Mouse (Mus musculus): Measurements from ENCODE around the gene Ifrd2. TPM values are rescaled to one million over a fixed set of nuclear protein-coding genes. Genes with fewer than 3 reads are reported as not detected.

Ifrd2 gene
- polyA plus RNA-seq, 1 experiment = 65.1 TPM

DNA sequence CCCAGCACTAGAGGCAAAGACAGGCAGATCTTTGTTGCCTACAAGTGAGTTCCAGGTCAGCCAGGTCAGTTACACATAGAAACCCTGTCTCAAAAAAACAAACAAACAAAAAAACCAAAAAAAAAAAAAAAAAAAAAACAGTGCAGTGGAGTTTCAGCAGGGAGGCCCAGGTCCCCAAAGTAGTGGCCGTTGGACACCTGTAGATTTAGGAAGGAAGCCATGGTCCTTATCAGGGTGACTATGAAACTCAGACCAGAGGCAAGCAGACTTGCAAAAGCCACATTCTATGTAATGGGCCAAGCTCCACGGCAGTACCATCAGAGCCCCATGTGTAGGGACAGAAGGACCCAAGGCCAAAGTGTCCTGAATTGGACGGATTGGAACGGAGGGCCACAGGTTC, 5.9 kb upstream of the Ifrd2 start:
- 51% methylated on average over 4 of the region's 4 CpGs for WGBS
- Histone ChIP-seq H3K4me1 (replicated peaks; ENCODE audit: control insufficient read depth, insufficient read depth, low read length) (peaks cover 12% of the 10 kb centered on the region), H3K4me3 (ENCODE audit: control insufficient read depth, insufficient read depth, low read length) (no peak overlapping the region), H3K36me3 (ENCODE audit: control insufficient read depth, insufficient read depth, low read length) (no peaks in the 10 kb centered on the region), H3K27ac (ENCODE audit: control insufficient read depth, insufficient read depth, low read length) (no peak overlapping the region), H3K27me3 (ENCODE audit: control insufficient read depth, insufficient read depth, low read length) (no peaks in the 10 kb centered on the region)
- DNase-seq = no peak
- TF ChIP-seq CTCF (IDR thresholded peaks at IDR 0.05; ENCODE audit: borderline replicate concordance, control insufficient read depth, extremely low read depth, insufficient read depth, low read length, poor library complexity) (no peak), POLR2A (IDR thresholded peaks at IDR 0.05; ENCODE audit: control insufficient read depth, extremely low read depth, insufficient read depth, low read length, poor library complexity) (no peak)

DNA sequence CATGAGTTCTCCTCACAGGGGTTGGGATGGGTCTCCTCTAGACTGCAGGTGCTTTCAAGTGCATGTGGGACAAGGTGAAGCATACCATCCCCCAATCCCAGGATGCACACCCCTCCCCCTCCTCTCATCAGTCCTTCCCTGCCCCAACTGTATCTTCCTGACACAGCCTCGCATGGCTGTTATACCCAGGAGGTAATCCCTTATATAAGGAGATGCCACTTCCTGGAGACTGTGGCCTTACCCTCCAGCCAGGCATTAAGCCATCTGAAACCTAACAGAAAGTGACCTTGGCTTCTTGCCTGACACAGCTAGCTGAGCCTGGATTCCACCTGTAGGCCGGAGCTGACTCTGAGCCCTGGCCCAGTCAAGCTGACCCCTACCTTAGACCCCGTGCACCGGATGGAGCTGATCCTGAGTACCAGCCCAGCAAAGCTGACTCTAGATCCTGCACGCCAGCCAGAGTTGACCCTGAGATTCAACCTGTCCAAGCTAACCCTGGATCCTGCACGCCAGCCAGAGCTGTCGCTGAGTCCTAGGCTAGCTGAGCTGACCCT, 4.9 kb upstream of the Ifrd2 start:
- DNase-seq = no peak
- TF ChIP-seq CTCF (IDR thresholded peaks at IDR 0.05; ENCODE audit: borderline replicate concordance, control insufficient read depth, extremely low read depth, insufficient read depth, low read length, poor library complexity) = no peak
- H3K4me1 ChIP-seq (replicated peaks; ENCODE audit: control insufficient read depth, insufficient read depth, low read length) = peaks cover 14% of the 10 kb centered on the region
- H3K4me3 ChIP-seq (ENCODE audit: control insufficient read depth, insufficient read depth, low read length) = no peak overlapping the region
- WGBS = 88% methylated on average over 7 of the region's 7 CpGs
- no peaks in the 10 kb centered on the region for H3K27me3 ChIP-seq (ENCODE audit: control insufficient read depth, insufficient read depth, low read length)
- no peaks in the 10 kb centered on the region for H3K36me3 ChIP-seq (ENCODE audit: control insufficient read depth, insufficient read depth, low read length)
- H3K27ac ChIP-seq (ENCODE audit: control insufficient read depth, insufficient read depth, low read length) = no peak overlapping the region

DNA sequence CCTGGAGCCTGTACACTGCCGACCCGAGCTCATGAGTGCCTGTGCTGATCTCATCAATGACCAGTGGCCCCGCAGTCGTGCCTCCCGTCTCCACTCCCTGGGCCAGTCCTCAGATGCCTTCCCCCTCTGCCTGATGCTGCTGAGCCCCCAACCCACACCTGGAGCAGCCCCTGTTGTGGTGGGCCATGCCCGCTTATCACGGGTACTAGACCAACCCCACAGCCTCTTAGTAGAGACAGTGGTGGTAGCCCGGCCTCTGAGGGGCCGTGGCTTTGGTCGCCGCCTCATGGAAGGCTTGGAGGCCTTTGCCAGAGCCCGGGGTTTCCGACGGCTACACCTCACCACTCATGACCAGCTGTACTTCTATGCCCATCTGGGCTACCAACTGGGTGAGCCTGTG, 4.3 kb upstream of the Ifrd2 start:
- no peak for DNase-seq
- no peak overlapping the region for H3K27ac ChIP-seq (ENCODE audit: control insufficient read depth, insufficient read depth, low read length)
- no peak for TF ChIP-seq POLR2A (IDR thresholded peaks at IDR 0.05; ENCODE audit: control insufficient read depth, extremely low read depth, insufficient read depth, low read length, poor library complexity)
- TF ChIP-seq CTCF (IDR thresholded peaks at IDR 0.05; ENCODE audit: borderline replicate concordance, control insufficient read depth, extremely low read depth, insufficient read depth, low read length, poor library complexity) = no peak
- no peaks in the 10 kb centered on the region for H3K36me3 ChIP-seq (ENCODE audit: control insufficient read depth, insufficient read depth, low read length)
- H3K27me3 ChIP-seq (ENCODE audit: control insufficient read depth, insufficient read depth, low read length) = no peaks in the 10 kb centered on the region
- H3K4me3 ChIP-seq (ENCODE audit: control insufficient read depth, insufficient read depth, low read length) = no peak overlapping the region
- 93% methylated on average over 14 of the region's 14 CpGs for WGBS
- peaks cover 18% of the 10 kb centered on the region for H3K4me1 ChIP-seq (replicated peaks; ENCODE audit: control insufficient read depth, insufficient read depth, low read length)

DNA sequence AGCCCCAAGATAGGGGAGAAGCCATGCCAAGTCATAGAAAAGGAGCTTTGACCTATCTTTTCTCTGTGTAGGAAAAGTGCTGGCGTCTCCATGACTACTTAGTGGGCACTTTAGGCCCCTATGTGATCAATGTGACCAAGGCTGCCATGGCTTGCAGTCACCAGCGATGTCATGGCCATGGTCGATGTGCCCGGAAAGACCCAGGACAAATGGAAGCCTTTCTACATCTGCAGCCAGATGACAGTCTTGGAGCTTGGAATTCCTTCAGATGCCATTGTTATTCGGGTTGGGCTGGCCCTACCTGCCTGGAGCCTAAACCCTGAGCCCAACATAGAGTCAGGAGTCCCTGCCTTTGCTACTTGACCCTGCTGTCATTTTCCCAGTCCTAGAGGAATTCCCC, 938 bp upstream of the Ifrd2 start:
- DNase-seq = no peak
- no peak overlapping the region for H3K27ac ChIP-seq (ENCODE audit: control insufficient read depth, insufficient read depth, low read length)
- H3K36me3 ChIP-seq (ENCODE audit: control insufficient read depth, insufficient read depth, low read length) = no peaks in the 10 kb centered on the region
- H3K4me3 ChIP-seq (ENCODE audit: control insufficient read depth, insufficient read depth, low read length) = no peak overlapping the region
- TF ChIP-seq CTCF (IDR thresholded peaks at IDR 0.05; ENCODE audit: borderline replicate concordance, control insufficient read depth, extremely low read depth, insufficient read depth, low read length, poor library complexity) (no peak), POLR2A (IDR thresholded peaks at IDR 0.05; ENCODE audit: control insufficient read depth, extremely low read depth, insufficient read depth, low read length, poor library complexity) (no peak)
- no peaks in the 10 kb centered on the region for H3K27me3 ChIP-seq (ENCODE audit: control insufficient read depth, insufficient read depth, low read length)
- WGBS = 93% methylated on average over 5 of the region's 5 CpGs
- H3K4me1 ChIP-seq (replicated peaks; ENCODE audit: control insufficient read depth, insufficient read depth, low read length) = peaks cover 19% of the 10 kb centered on the region

DNA sequence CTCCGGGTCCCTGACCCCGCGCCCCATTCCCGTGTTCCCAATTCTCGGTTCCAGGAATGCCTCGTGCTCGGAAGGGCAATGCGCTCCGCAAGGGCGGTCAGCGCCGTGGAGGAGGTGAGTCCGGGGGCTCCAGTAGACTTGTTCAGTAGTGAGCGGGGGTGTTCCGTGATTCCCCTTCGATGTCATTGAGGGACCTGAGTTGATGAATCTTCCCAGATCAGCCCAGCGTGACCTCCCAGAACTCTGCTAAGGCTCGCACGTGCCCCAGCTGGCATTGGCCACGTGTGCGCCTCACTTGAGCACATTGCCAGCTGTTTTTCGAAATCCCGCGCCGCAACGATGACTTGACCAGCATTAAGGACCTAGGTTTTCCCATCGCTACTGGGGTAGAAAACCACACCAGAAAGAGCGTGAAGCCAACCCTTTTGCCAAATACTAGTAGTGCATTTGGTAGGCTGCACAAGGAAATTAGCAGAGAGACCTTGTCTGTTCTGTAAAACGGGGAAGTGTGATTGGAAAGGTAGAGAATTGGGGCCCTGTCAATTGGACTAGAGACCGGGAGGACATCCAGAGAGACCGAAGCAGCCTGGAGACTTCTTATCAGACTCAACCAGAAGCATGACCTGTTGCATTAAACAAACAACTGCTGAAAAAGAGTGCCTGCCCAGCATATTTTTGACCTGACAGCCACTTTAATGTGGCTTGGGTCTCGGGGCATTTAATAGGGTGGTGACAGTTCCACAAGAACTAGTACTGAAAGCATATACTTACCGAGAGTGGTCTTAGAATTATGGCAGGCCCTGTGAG, 594 bp downstream of the Ifrd2 start:
- no peaks in the 10 kb centered on the region for H3K27me3 ChIP-seq (ENCODE audit: control insufficient read depth, insufficient read depth, low read length)
- DNase-seq = no peak
- H3K36me3 ChIP-seq (ENCODE audit: control insufficient read depth, insufficient read depth, low read length) = 0 out of 2 replicates have a peak, but pooled peaks cover 6% of the 10 kb centered on the region
- H3K4me1 ChIP-seq (replicated peaks; ENCODE audit: control insufficient read depth, insufficient read depth, low read length) = peaks cover 16% of the 10 kb centered on the region
- WGBS = 1% methylated on average over 33 of the region's 33 CpGs
- no peak overlapping the region for H3K27ac ChIP-seq (ENCODE audit: control insufficient read depth, insufficient read depth, low read length)
- no peak for TF ChIP-seq POLR2A (IDR thresholded peaks at IDR 0.05; ENCODE audit: control insufficient read depth, extremely low read depth, insufficient read depth, low read length, poor library complexity)
- TF ChIP-seq CTCF (IDR thresholded peaks at IDR 0.05; ENCODE audit: borderline replicate concordance, control insufficient read depth, extremely low read depth, insufficient read depth, low read length, poor library complexity) = no peak
- H3K4me3 ChIP-seq (ENCODE audit: control insufficient read depth, insufficient read depth, low read length) = peak overlapping the region; percentile 59

DNA sequence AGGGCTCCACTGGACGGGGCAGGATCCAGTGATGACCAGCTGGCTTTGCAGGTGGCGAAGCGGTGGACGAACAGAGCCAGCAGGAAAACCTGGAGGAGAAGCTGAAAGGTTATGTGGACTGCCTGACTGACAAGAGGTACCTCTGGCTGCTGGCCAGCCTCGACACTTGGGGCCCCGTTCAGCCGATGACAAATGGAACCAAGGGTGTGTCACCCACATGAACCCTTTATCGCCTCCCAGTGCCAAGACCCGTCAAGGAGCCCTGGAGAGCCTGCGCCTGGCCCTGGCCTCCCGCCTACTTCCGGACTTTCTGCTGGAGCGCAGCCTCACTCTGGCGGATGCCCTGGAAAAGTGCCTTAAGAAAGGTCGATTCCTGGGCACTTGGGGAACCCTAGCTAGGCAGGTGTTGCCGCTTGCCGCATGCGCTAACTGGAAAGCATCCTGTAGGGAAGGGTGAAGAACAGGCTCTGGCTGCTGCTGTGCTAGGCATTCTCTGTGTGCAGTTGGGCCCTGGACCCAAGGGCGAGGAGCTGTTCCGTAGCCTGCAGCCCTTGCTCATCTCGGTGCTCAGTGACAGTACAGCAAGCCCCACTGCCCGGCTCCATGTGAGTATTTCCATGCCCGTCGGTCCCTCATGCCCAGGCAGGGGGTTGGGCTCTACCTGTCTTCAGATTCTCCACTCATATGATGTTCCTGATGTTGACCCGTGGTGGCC, 2.8 kb downstream of the Ifrd2 start:
- no peaks in the 10 kb centered on the region for H3K27me3 ChIP-seq (ENCODE audit: control insufficient read depth, insufficient read depth, low read length)
- no peak overlapping the region for H3K4me3 ChIP-seq (ENCODE audit: control insufficient read depth, insufficient read depth, low read length)
- 96% methylated on average over 25 of the region's 25 CpGs for WGBS
- peaks cover 16% of the 10 kb centered on the region for H3K4me1 ChIP-seq (replicated peaks; ENCODE audit: control insufficient read depth, insufficient read depth, low read length)
- no peak for DNase-seq
- peaks cover 6% of the 10 kb centered on the region; the same call in 1 of the 2 replicates for H3K36me3 ChIP-seq (ENCODE audit: control insufficient read depth, insufficient read depth, low read length)
- TF ChIP-seq POLR2A (IDR thresholded peaks at IDR 0.05; ENCODE audit: control insufficient read depth, extremely low read depth, insufficient read depth, low read length, poor library complexity) = no peak
- no peak for TF ChIP-seq CTCF (IDR thresholded peaks at IDR 0.05; ENCODE audit: borderline replicate concordance, control insufficient read depth, extremely low read depth, insufficient read depth, low read length, poor library complexity)
- H3K27ac ChIP-seq (ENCODE audit: control insufficient read depth, insufficient read depth, low read length) = no peak overlapping the region

All from thymus, adult 2 months (tissue).